Mouse (Mus musculus) heart, adult 2 months (tissue): ENCODE data around the gene Hoxb8. TPM values are rescaled to one million over a fixed set of nuclear protein-coding genes. Genes with fewer than 3 reads are reported as not detected.

ENCODE experiments used
- DNase-seq, 2 experiments: peaks; one replicate each; pipeline ENCODE4 v3.0.0; 2021
- H3K27ac ChIP-seq: fragments of 200-600 bp; 2 replicates; pipeline ENCODE4 v1.8.1; 2022
- H3K27me3 ChIP-seq: fragments of 200-500 bp; 2 replicates; pipeline ENCODE4 v1.6.1; 2012; ENCODE audit warnings: mild to moderate bottlenecking, low read length, inconsistent platforms, mixed read lengths; ENCODE audit not compliant: control insufficient read depth, insufficient read depth
- H3K36me3 ChIP-seq: fragments of 200-500 bp; 2 replicates; pipeline ENCODE4 v1.6.1; 2012; ENCODE audit warnings: low read length, inconsistent platforms; ENCODE audit not compliant: control insufficient read depth, insufficient read depth
- H3K4me1 ChIP-seq: fragments of 200-500 bp; 2 replicates; pipeline ENCODE4 v1.6.1; 2011; ENCODE audit warnings: low read length; ENCODE audit not compliant: control insufficient read depth, insufficient read depth
- H3K4me3 ChIP-seq: fragments of 200-600 bp; 2 replicates; pipeline ENCODE4 v1.8.1; 2022
- H3K79me2 ChIP-seq: fragments of 200-500 bp; replicated peaks from 2 replicates; pipeline ENCODE4 v1.6.1; 2012; ENCODE audit warnings: mild to moderate bottlenecking, inconsistent platforms, low read length, moderate library complexity, mixed read lengths; ENCODE audit not compliant: control insufficient read depth, insufficient read depth
- H3K9ac ChIP-seq: fragments of 200-500 bp; 2 replicates; pipeline ENCODE4 v1.6.1; 2012; ENCODE audit warnings: low read depth, mild to moderate bottlenecking, control low read depth, inconsistent platforms, low read length, mixed read lengths
- CTCF ChIP-seq: fragments of 200-600 bp; IDR thresholded peaks from 2 replicates; pipeline ENCODE4 v1.8.1; 2022; ENCODE audit warnings: antibody characterized with exemption, mild to moderate bottlenecking, moderate library complexity
- EP300 ChIP-seq: fragments of 200-500 bp; IDR thresholded peaks from 2 replicates; pipeline ENCODE4 v1.6.1; 2011; ENCODE audit warnings: low read depth, low read length, control low read depth; ENCODE audit not compliant: insufficient read depth
- POLR2A ChIP-seq: fragments of 200-500 bp; IDR thresholded peaks from 2 replicates; pipeline ENCODE4 v1.6.1; 2011; ENCODE audit warnings: mild to moderate bottlenecking, low read depth, low read length, control low read depth; ENCODE audit not compliant: insufficient read depth
- WGBS: fragments of 180-500 bp; shearing (Covaris S2); methylation state at CpG from one replicate; pipeline ENCODE4 v1.1.7; 2018; 5-methylcytosine and 5-hydroxymethylcytosine counted together
- intact Hi-C: fragments of 180-260 bp; cut with DNase I; formaldehyde crosslinking; loops from one replicate; pipeline ENCODE4 v1.15.1; 2025
- microRNA-seq, 2 experiments: library from miRNA; unstranded; fragments of <30 nt; microRNA quantifications; one replicate each; pipeline ENCODE4 v1.2.0; 2021
- polyA plus RNA-seq: library from polyadenylated mRNA; depleted of rRNA; stranded (reverse); fragments of >200 nt; gene quantifications from 2 replicates; pipeline ENCODE4 v1.2.3, GENCODE M21; 2012; rRNA removed
- total RNA-seq, 2 experiments: library from RNA; stranded (reverse); gene quantifications; 2 replicates each; pipeline ENCODE4 v1.2.3; 2021

The Hoxb8 gene
- total and polyA plus RNA-seq, 3 experiments: not detected

- Histone ChIP-seq H3K27ac (no peak overlapping the region), H3K36me3 (no peaks in the 10 kb centered on the region), H3K27me3 (peaks cover 12% of the 10 kb centered on the region), H3K9ac (no peak overlapping the region), H3K79me2 (no peaks in the 10 kb centered on the region), H3K4me3 (no peak overlapping the region), H3K4me1 (no peaks in the 10 kb centered on the region)
- TF ChIP-seq CTCF (no peak), EP300 (no peak), POLR2A (no peak)
- WGBS: 19% methylated on average over 5 of the region's 5 CpGs
- intact Hi-C loops: no loop called here
- DNase-seq: no peak
Measured at GRCm38 (mm10) chr11:96327750-96328149, 46.0 kb downstream of the Hoxb8 start.

DNA sequence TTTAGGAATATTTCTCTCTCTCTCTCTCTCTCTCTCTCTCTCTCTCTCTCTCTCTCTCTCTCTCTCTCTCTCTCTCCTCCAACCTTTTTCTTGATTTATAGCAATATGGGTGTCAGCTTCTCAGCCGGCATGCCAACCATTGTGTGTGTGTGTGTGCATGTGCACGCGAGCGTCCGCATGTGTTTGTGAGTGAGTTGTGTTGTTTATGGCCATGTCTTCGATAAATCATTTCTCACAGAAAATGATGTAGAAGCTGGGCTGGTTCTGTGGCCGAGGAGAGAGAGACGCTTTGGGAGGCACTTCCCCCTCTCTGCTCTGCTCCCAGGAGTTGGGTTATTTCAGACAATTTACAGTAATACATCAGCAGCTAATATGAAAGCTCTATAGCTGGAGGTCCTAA, 46.9 kb downstream of the Hoxb8 start:
- intact Hi-C loops: no loop called here
- peaks cover 19% of the 10 kb centered on the region for H3K27me3 ChIP-seq
- H3K4me1 ChIP-seq: no peaks in the 10 kb centered on the region
- H3K9ac ChIP-seq: no peak overlapping the region
- no peaks in the 10 kb centered on the region for H3K36me3 ChIP-seq
- H3K27ac ChIP-seq: no peak overlapping the region
- WGBS: 22% methylated on average over 8 of the region's 8 CpGs
- TF ChIP-seq CTCF: no peak
- no peak for TF ChIP-seq POLR2A
- no peak for TF ChIP-seq EP300
- H3K4me3 ChIP-seq: no peak overlapping the region
- no peak for DNase-seq
- H3K79me2 ChIP-seq: no peaks in the 10 kb centered on the region

GRCm38 (mm10) chr11:96332105-96332504, 50.4 kb downstream of the Hoxb8 start:
- TF ChIP-seq CTCF: no peak
- TF ChIP-seq POLR2A: no peak
- no peak overlapping the region for H3K4me3 ChIP-seq
- DNase-seq: no peak
- H3K36me3 ChIP-seq: no peaks in the 10 kb centered on the region
- intact Hi-C loops: no loop called here
- H3K27ac ChIP-seq: no peak overlapping the region
- WGBS: 7% methylated on average over 8 of the region's 8 CpGs
- no peak overlapping the region for H3K9ac ChIP-seq
- H3K79me2 ChIP-seq: no peaks in the 10 kb centered on the region
- H3K27me3 ChIP-seq: peaks cover 15% of the 10 kb centered on the region
- H3K4me1 ChIP-seq: no peaks in the 10 kb centered on the region

DNA sequence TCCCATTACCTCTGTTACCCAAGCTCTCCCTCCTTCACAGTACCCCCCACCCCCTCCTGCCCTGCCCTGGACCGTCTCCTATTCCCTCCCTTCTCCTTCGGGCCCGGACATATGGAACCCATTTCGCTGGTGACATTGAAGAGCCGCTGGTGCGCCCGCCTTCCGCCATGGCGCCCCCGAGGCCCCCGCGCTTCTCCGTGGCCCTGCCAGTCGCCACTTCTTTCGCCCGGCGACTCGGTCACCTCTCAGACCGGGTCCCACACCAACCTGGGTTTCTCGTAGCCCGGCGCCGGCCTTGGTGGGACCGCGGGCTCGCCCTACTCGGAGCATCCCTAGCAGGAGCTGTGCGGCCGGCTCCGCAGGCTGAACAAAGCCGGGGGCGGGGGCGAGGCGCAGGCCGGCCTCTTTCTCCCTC, 50.9 kb downstream of the Hoxb8 start:
- DNase-seq: no peak
- Histone ChIP-seq H3K27me3 (peaks cover 14% of the 10 kb centered on the region), H3K4me1 (no peaks in the 10 kb centered on the region), H3K4me3 (no peak overlapping the region), H3K9ac (0 out of 2 replicates have a peak overlapping the region, but pooled peaks have one; percentile 43), H3K36me3 (no peaks in the 10 kb centered on the region), H3K79me2 (no peaks in the 10 kb centered on the region), H3K27ac (no peak overlapping the region)
- WGBS: 8% methylated on average over 35 of the region's 35 CpGs
- no peak for TF ChIP-seq CTCF
- TF ChIP-seq POLR2A: no peak
- no peak for TF ChIP-seq EP300
- intact Hi-C loops: no loop called here

DNA sequence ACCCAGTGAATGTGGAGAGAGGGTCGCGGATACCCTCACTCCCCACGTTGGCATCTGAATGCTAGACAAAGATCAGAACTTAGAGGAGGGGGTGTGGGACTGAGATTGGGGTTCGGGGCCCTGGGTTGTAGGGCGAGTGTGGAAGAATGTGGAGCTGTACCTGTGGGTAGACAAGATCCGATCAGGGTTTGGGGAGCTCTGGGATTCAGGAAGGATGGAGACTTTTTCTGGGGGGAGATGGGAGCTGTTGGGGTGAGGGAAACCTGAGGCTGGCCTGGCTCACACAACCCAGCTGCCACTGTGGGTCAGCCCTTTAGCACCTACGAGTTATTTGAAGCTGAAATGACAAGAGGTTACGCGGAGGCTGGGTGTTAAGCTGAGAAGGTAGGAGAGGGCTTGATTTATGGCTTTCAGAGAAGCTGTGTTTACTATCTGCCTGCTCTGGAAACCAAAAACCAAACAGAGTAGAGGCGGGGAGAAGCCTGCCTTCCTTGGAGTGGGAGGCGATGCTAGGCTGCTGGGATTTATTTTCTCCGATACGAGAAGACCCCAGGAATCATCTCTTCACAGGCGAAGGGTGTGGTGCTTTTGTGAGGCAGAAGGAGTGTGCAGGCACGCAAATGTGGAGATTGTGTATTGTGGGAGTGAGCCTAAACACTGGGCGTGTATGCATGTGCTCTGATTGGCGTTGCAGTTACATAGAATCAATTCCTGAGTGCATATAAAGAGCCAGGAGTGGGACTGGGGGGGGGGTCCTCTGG, 51.7 kb downstream of the Hoxb8 start:
- Histone ChIP-seq H3K79me2 (no peaks in the 10 kb centered on the region), H3K27me3 (peaks cover 14% of the 10 kb centered on the region), H3K27ac (no peak overlapping the region), H3K9ac (no peak overlapping the region), H3K4me3 (no peak overlapping the region), H3K4me1 (no peaks in the 10 kb centered on the region), H3K36me3 (no peaks in the 10 kb centered on the region)
- 26% methylated on average over 17 of the region's 17 CpGs for WGBS
- no peak for TF ChIP-seq POLR2A
- TF ChIP-seq CTCF: no peak
- no peak for TF ChIP-seq EP300
- DNase-seq: no peak
- intact Hi-C loops: no loop called here

- Histone ChIP-seq H3K9ac (no peak overlapping the region), H3K36me3 (no peaks in the 10 kb centered on the region), H3K27me3 (peaks cover 14% of the 10 kb centered on the region), H3K4me1 (no peaks in the 10 kb centered on the region), H3K79me2 (no peaks in the 10 kb centered on the region), H3K4me3 (no peak overlapping the region), H3K27ac (no peak overlapping the region)
- 31% methylated on average over 2 of the region's 2 CpGs for WGBS
- no peak for TF ChIP-seq EP300
- TF ChIP-seq CTCF: no peak
- no peak for TF ChIP-seq POLR2A
- intact Hi-C loops: no loop called here
- no peak for DNase-seq
Measured at GRCm38 (mm10) chr11:96334002-96334364, 52.3 kb downstream of the Hoxb8 start.

Small RNA genes lying within 50 kb of the gene (microRNA-seq; reads per million reads assigned to microRNA genes)
- gene Mir10a (1,670 to 2,301 reads per million in 2 experiments), gene Mir196a-1 (0 reads per million in 2 experiments)

Other genes with a start within 250 kb of the Hoxb8 start
- gene Snf8, start 247.0 kb upstream of the Hoxb8 start, total RNA-seq: 10 to 100 TPM; 44.9 to 49.1 TPM
- gene Snf8, start 247.0 kb upstream of the Hoxb8 start, polyA plus RNA-seq: 18.8 and 23.0 TPM in 2 replicates
- gene Ube2z, start 216.5 kb upstream of the Hoxb8 start, total RNA-seq: 10 to 100 TPM; 29.5 to 29.7 TPM
- 22.9 and 41.1 TPM in 2 replicates for gene Ube2z, start 216.5 kb upstream of the Hoxb8 start, polyA plus RNA-seq
- gene Atp5g1, start 206.2 kb upstream of the Hoxb8 start, total RNA-seq: 1,000 to 10,000 TPM; 3,096 to 3,522 TPM
- gene Atp5g1, start 206.2 kb upstream of the Hoxb8 start, polyA plus RNA-seq: 5,903 and 6,025 TPM in 2 replicates
- not detected for gene Calcoco2, start 169.9 kb upstream of the Hoxb8 start, total RNA-seq
- not detected in 2 replicates for gene Calcoco2, start 169.9 kb upstream of the Hoxb8 start, polyA plus RNA-seq
- not detected for gene Ttll6, start 148.1 kb upstream of the Hoxb8 start, total RNA-seq
- 0.06 and 0.18 TPM in 2 replicates for gene Ttll6, start 148.1 kb upstream of the Hoxb8 start, polyA plus RNA-seq
- gene Hoxb13, start 87.6 kb upstream of the Hoxb8 start, total RNA-seq: not detected
- gene Hoxb13, start 87.6 kb upstream of the Hoxb8 start, polyA plus RNA-seq: not detected in 2 replicates
- not detected for gene Hoxb9, start 10.4 kb upstream of the Hoxb8 start, total RNA-seq
- not detected in 2 replicates for gene Hoxb9, start 10.4 kb upstream of the Hoxb8 start, polyA plus RNA-seq
- not detected for gene Hoxb7, start 4.7 kb downstream of the Hoxb8 start, total RNA-seq
- not detected in 2 replicates for gene Hoxb7, start 4.7 kb downstream of the Hoxb8 start, polyA plus RNA-seq
- gene Hoxb6, start 10.6 kb downstream of the Hoxb8 start, total RNA-seq: not detected
- not detected in 2 replicates for gene Hoxb6, start 10.6 kb downstream of the Hoxb8 start, polyA plus RNA-seq
- under 1 TPM in 1 of 2 experiments, not detected in 1; 0.18 TPM for gene Hoxb5, start 21.4 kb downstream of the Hoxb8 start, total RNA-seq
- 0.20 and 0.23 TPM in 2 replicates for gene Hoxb5, start 21.4 kb downstream of the Hoxb8 start, polyA plus RNA-seq
- under 1 TPM; 0.63 to 0.75 TPM for gene Hoxb4, start 36.4 kb downstream of the Hoxb8 start, total RNA-seq
- gene Hoxb4, start 36.4 kb downstream of the Hoxb8 start, polyA plus RNA-seq: 1.00 and 1.1 TPM in 2 replicates
- under 1 TPM; 0.23 to 0.30 TPM for gene Hoxb3, start 41.4 kb downstream of the Hoxb8 start, total RNA-seq
- 0.64 and 0.82 TPM in 2 replicates for gene Hoxb3, start 41.4 kb downstream of the Hoxb8 start, polyA plus RNA-seq
- under 1 TPM; 0.23 to 0.68 TPM for gene Hoxb2, start 68.6 kb downstream of the Hoxb8 start, total RNA-seq
- 0.91 and 1.4 TPM in 2 replicates for gene Hoxb2, start 68.6 kb downstream of the Hoxb8 start, polyA plus RNA-seq
- gene Hoxb1, start 83.8 kb downstream of the Hoxb8 start, total RNA-seq: not detected
- not detected in 2 replicates for gene Hoxb1, start 83.8 kb downstream of the Hoxb8 start, polyA plus RNA-seq
- under 1 TPM in 1 of 2 experiments, not detected in 1; 0.25 TPM for gene Skap1, start 182.7 kb downstream of the Hoxb8 start, total RNA-seq
- gene Skap1, start 182.7 kb downstream of the Hoxb8 start, polyA plus RNA-seq: 0.67 and 0.98 TPM in 2 replicates